Mouse (Mus musculus) spleen, adult 2 months (tissue): ENCODE data around the gene Sestd1.

ENCODE experiments used
- CTCF ChIP-seq: fragments of 200-500 bp; IDR thresholded peaks from 2 replicates; pipeline ENCODE4 v1.5.1; 2011; ENCODE audit warnings: mild to moderate bottlenecking, inconsistent platforms; ENCODE audit not compliant: insufficient read depth, insufficient read length, insufficient replicate concordance; ENCODE audit errors: extremely low read depth
- POLR2A ChIP-seq: fragments of 200-500 bp; IDR thresholded peaks from 2 replicates; pipeline ENCODE4 v1.6.1; 2011; ENCODE audit warnings: low read depth, low read length, inconsistent platforms

- TF ChIP-seq CTCF (no peak), POLR2A (no peak)
Measured at GRCm38 (mm10) chr2:77198246-77198645, 82.1 kb downstream of the Sestd1 start.
